Mouse (Mus musculus): ENCODE measurements at regions not wholly inside any gene's neighbourhood (a gene's known extent, or its start where the extent isn't known, plus 50 kb on each side); places are given as distances from the start of the nearest gene placed in this dataset.

GRCm38 (mm10) chr17:85932360-85933132, 212.4 kb downstream of the Srbd1 start:
- no peaks in the 10 kb centered on the region for H3K36me3 ChIP-seq (ENCODE audit: control insufficient read depth, insufficient read depth, low read length)
- H3K4me3 ChIP-seq (ENCODE audit: low read depth, low read length): no peak overlapping the region
- no peak overlapping the region for H3K27ac ChIP-seq (ENCODE audit: insufficient read depth, low read depth, low read length)
- 90% methylated on average over 30 of the region's 30 CpGs for WGBS
- TF ChIP-seq CTCF (IDR thresholded peaks at IDR 0.05; ENCODE audit: extremely low read depth, insufficient read length, insufficient replicate concordance, low read depth, low read length): no peak
- no peak for TF ChIP-seq POLR2A (IDR thresholded peaks at IDR 0.05; ENCODE audit: low read depth, low read length)
- no peaks in the 10 kb centered on the region for H3K4me1 ChIP-seq (ENCODE audit: control insufficient read depth, insufficient read depth, insufficient read length, low read length)
- no peaks in the 10 kb centered on the region for H3K27me3 ChIP-seq (ENCODE audit: control insufficient read depth, insufficient read depth, low read length)

- H3K36me3 ChIP-seq (ENCODE audit: control insufficient read depth, insufficient read depth, low read length): no peaks in the 10 kb centered on the region
- no peak overlapping the region for H3K27ac ChIP-seq (ENCODE audit: insufficient read depth, low read depth, low read length)
- no peaks in the 10 kb centered on the region for H3K27me3 ChIP-seq (ENCODE audit: control insufficient read depth, insufficient read depth, low read length)
- H3K4me1 ChIP-seq (ENCODE audit: control insufficient read depth, insufficient read depth, insufficient read length, low read length): no peaks in the 10 kb centered on the region
- TF ChIP-seq CTCF (IDR thresholded peaks at IDR 0.05; ENCODE audit: extremely low read depth, insufficient read length, insufficient replicate concordance, low read depth, low read length) (no peak), POLR2A (IDR thresholded peaks at IDR 0.05; ENCODE audit: low read depth, low read length) (no peak)
- no peak overlapping the region for H3K4me3 ChIP-seq (ENCODE audit: low read depth, low read length)
- 86% methylated on average over 10 of the region's 10 CpGs for WGBS
These were observed 213.0 kb downstream of the Srbd1 start for GRCm38 (mm10) chr17:85931955-85932354.

- H3K4me3 ChIP-seq (ENCODE audit: low read depth, low read length): no peak overlapping the region
- H3K27me3 ChIP-seq (ENCODE audit: control insufficient read depth, insufficient read depth, low read length): no peaks in the 10 kb centered on the region
- no peaks in the 10 kb centered on the region for H3K36me3 ChIP-seq (ENCODE audit: control insufficient read depth, insufficient read depth, low read length)
- no peaks in the 10 kb centered on the region for H3K4me1 ChIP-seq (ENCODE audit: control insufficient read depth, insufficient read depth, insufficient read length, low read length)
- TF ChIP-seq POLR2A (IDR thresholded peaks at IDR 0.05; ENCODE audit: low read depth, low read length) (no peak), CTCF (IDR thresholded peaks at IDR 0.05; ENCODE audit: extremely low read depth, insufficient read length, insufficient replicate concordance, low read depth, low read length) (no peak)
- WGBS: 61% methylated on average over 5 of the region's 5 CpGs
- H3K27ac ChIP-seq (ENCODE audit: insufficient read depth, low read depth, low read length): no peak overlapping the region
These were observed 214.2 kb downstream of the Srbd1 start for GRCm38 (mm10) chr17:85930789-85931188.

- Histone ChIP-seq H3K4me1 (ENCODE audit: control insufficient read depth, insufficient read depth, insufficient read length, low read length) (no peaks in the 10 kb centered on the region), H3K4me3 (ENCODE audit: low read depth, low read length) (no peak overlapping the region), H3K27ac (ENCODE audit: insufficient read depth, low read depth, low read length) (no peak overlapping the region), H3K36me3 (ENCODE audit: control insufficient read depth, insufficient read depth, low read length) (no peaks in the 10 kb centered on the region), H3K27me3 (ENCODE audit: control insufficient read depth, insufficient read depth, low read length) (no peaks in the 10 kb centered on the region)
- 85% methylated on average over 3 of the region's 3 CpGs for WGBS
- TF ChIP-seq CTCF (IDR thresholded peaks at IDR 0.05; ENCODE audit: extremely low read depth, insufficient read length, insufficient replicate concordance, low read depth, low read length): no peak
- no peak for TF ChIP-seq POLR2A (IDR thresholded peaks at IDR 0.05; ENCODE audit: low read depth, low read length)
These were observed 214.6 kb downstream of the Srbd1 start for GRCm38 (mm10) chr17:85930331-85930730.

- no peak overlapping the region for H3K4me3 ChIP-seq (ENCODE audit: low read depth, low read length)
- WGBS: 81% methylated on average over 12 of the region's 12 CpGs
- no peaks in the 10 kb centered on the region for H3K27me3 ChIP-seq (ENCODE audit: control insufficient read depth, insufficient read depth, low read length)
- H3K4me1 ChIP-seq (ENCODE audit: control insufficient read depth, insufficient read depth, insufficient read length, low read length): no peaks in the 10 kb centered on the region
- H3K36me3 ChIP-seq (ENCODE audit: control insufficient read depth, insufficient read depth, low read length): no peaks in the 10 kb centered on the region
- TF ChIP-seq CTCF (IDR thresholded peaks at IDR 0.05; ENCODE audit: extremely low read depth, insufficient read length, insufficient replicate concordance, low read depth, low read length): no peak
- no peak overlapping the region for H3K27ac ChIP-seq (ENCODE audit: insufficient read depth, low read depth, low read length)
These were observed 215.2 kb downstream of the Srbd1 start for GRCm38 (mm10) chr17:85929699-85930286.

- TF ChIP-seq CTCF (IDR thresholded peaks at IDR 0.05; ENCODE audit: extremely low read depth, insufficient read length, insufficient replicate concordance, low read depth, low read length): no peak
- Histone ChIP-seq H3K4me3 (ENCODE audit: low read depth, low read length) (no peak overlapping the region), H3K27ac (ENCODE audit: insufficient read depth, low read depth, low read length) (no peak overlapping the region), H3K36me3 (ENCODE audit: control insufficient read depth, insufficient read depth, low read length) (no peaks in the 10 kb centered on the region), H3K27me3 (ENCODE audit: control insufficient read depth, insufficient read depth, low read length) (no peaks in the 10 kb centered on the region), H3K4me1 (ENCODE audit: control insufficient read depth, insufficient read depth, insufficient read length, low read length) (no peaks in the 10 kb centered on the region)
- WGBS: 26% methylated on average over 2 of the region's 2 CpGs
These were observed 216.4 kb downstream of the Srbd1 start for GRCm38 (mm10) chr17:85928543-85928942.

GRCm38 (mm10) chr17:85927261-85927660, 217.7 kb downstream of the Srbd1 start:
- Histone ChIP-seq H3K4me3 (ENCODE audit: low read depth, low read length) (no peak overlapping the region), H3K27me3 (ENCODE audit: control insufficient read depth, insufficient read depth, low read length) (no peaks in the 10 kb centered on the region), H3K4me1 (ENCODE audit: control insufficient read depth, insufficient read depth, insufficient read length, low read length) (no peaks in the 10 kb centered on the region), H3K27ac (ENCODE audit: insufficient read depth, low read depth, low read length) (no peak overlapping the region), H3K36me3 (ENCODE audit: control insufficient read depth, insufficient read depth, low read length) (no peaks in the 10 kb centered on the region)
- TF ChIP-seq POLR2A (IDR thresholded peaks at IDR 0.05; ENCODE audit: low read depth, low read length): no peak
- TF ChIP-seq CTCF (IDR thresholded peaks at IDR 0.05; ENCODE audit: extremely low read depth, insufficient read length, insufficient replicate concordance, low read depth, low read length): no peak
- WGBS: 86% methylated on average over 9 of the region's 9 CpGs
